Mouse (Mus musculus) stomach, postnatal 0 days (tissue): Measurements from ENCODE around the gene Slc22a27.
"Not testable (repeated sequence)": the region's sequence is repeated elsewhere in the genome, so short reads cannot be mapped to it uniquely, and the experiment has no call there.

Experiments used
- CTCF ChIP-seq: IDR thresholded peaks from 2 replicates; pipeline ENCODE4 v1.5.1; 2016; ENCODE audit warnings: antibody characterized with exemption, low read depth, mild to moderate bottlenecking, moderate library complexity
- EP300 ChIP-seq: optimal IDR thresholded peaks from 2 replicates; pipeline ENCODE3; 2016; ENCODE audit warnings: antibody characterized with exemption

DNA sequence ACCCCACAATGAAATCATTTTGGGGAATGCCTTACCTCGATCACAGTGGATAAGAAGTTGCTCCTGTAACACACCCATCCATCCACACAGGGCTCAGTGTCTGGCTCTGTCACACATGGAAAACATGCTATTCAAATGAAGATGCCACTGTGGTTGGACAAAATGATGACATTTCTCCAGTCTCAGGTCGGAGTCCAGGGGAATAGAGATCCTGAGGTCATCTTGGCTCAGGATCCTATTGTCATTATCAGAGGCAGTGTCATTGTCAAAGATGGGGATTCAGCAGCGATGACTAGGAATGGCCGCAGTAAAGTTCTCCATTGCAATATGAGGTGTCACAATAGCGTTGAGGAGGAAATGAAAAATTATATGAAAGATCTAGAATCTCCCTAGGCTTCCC, at the start of gene Slc22a27:
- not testable (repeated sequence) for TF ChIP-seq CTCF, EP300
